Mouse (Mus musculus) hindbrain, embryonic 14.5 days (tissue): ENCODE results near the gene Ptk6. TPM values are rescaled to one million over a fixed set of nuclear protein-coding genes. Genes with fewer than 3 reads are reported as not detected.

Source experiments
- ATAC-seq: fragments of 200-750 bp; cut with Nextera tagmentation; 2 replicates; pipeline ENCODE4 v1.8.0; 2017; ENCODE audit warnings: moderate number of reproducible peaks, mild to moderate bottlenecking, moderate TSS enrichment, moderate library complexity; ENCODE audit not compliant: low FRiP score
- DNase-seq: peaks from one replicate; pipeline ENCODE4 v3.0.0-alpha.2; 2015; ENCODE audit warnings: low spot score
- H3K27ac ChIP-seq: fragments of 300-500 bp; sonication (generic); 2 replicates; pipeline ENCODE4 v1.5.1; 2014; ENCODE audit warnings: mild to moderate bottlenecking, moderate library complexity
- H3K27me3 ChIP-seq: fragments of 300-500 bp; sonication (generic); 2 replicates; pipeline ENCODE4 v1.6.1; 2014; ENCODE audit warnings: mild to moderate bottlenecking, low read length, mixed read lengths; ENCODE audit not compliant: control insufficient read depth, insufficient read depth
- H3K36me3 ChIP-seq: fragments of 300-500 bp; sonication (generic); replicated peaks from 2 replicates; pipeline ENCODE4 v1.6.1; 2014; ENCODE audit not compliant: control insufficient read depth, insufficient read depth
- H3K4me1 ChIP-seq: fragments of 300-500 bp; sonication (generic); replicated peaks from 2 replicates; pipeline ENCODE4 v1.6.1; 2014; ENCODE audit warnings: antibody characterized with exemption, low read length, mixed read lengths; ENCODE audit not compliant: control insufficient read depth, insufficient read depth
- H3K4me2 ChIP-seq: fragments of 300-500 bp; sonication (generic); replicated peaks from 2 replicates; pipeline ENCODE4 v1.6.1; 2014; ENCODE audit warnings: mild to moderate bottlenecking, moderate library complexity
- H3K4me3 ChIP-seq: fragments of 300-500 bp; sonication (generic); replicated peaks from 2 replicates; pipeline ENCODE4 v1.5.1; 2014; ENCODE audit warnings: mild to moderate bottlenecking, low read length
- H3K9ac ChIP-seq: fragments of 300-500 bp; sonication (generic); 2 replicates; pipeline ENCODE4 v1.6.1; 2014
- H3K9me3 ChIP-seq: fragments of 300-500 bp; sonication (generic); 2 replicates; pipeline ENCODE4 v1.6.1; 2016; ENCODE audit warnings: low read length; ENCODE audit not compliant: control insufficient read depth
- WGBS: fragments of 180-500 bp; shearing (Covaris S2); extraction: QIAGEN DNeasy Blood & Tissue Kit; methylation state at CpG from one replicate; pipeline ENCODE4 v1.1.7; 2014; 5-methylcytosine and 5-hydroxymethylcytosine counted together
- polyA plus RNA-seq: library from polyadenylated mRNA; unstranded; fragments of >200 nt; fragmentation: Nextera tagmentation; extraction: Ambion mirVana; gene quantifications from 2 replicates; pipeline ENCODE4 v1.2.1, GENCODE M21; 2014

Ptk6 gene
- polyA plus RNA-seq, 1 experiment from 2014 or later, result not detected

GRCm38 (mm10) chr2:181224994-181225393 lies 22.4 kb upstream of the Ptk6 start:
- Histone ChIP-seq H3K27me3 (no peaks in the 10 kb centered on the region), H3K4me2 (no peak overlapping the region), H3K9me3 (no peaks in the 10 kb centered on the region), H3K9ac (no peak overlapping the region), H3K36me3 (no peaks in the 10 kb centered on the region), H3K27ac (no peak overlapping the region), H3K4me3 (no peak overlapping the region), H3K4me1 (peaks cover 7% of the 10 kb centered on the region; the same call in 1 of the 2 replicates)
- WGBS, result 97% methylated on average over 2 of the region's 2 CpGs
- DNase-seq (no peak), ATAC-seq (no peak)

GRCm38 (mm10) chr2:181220361-181220760 lies 17.8 kb upstream of the Ptk6 start:
- peaks cover 14% of the 10 kb centered on the region; the same call in 1 of the 2 replicates for H3K4me1 ChIP-seq
- H3K4me3 ChIP-seq, result no peak overlapping the region
- H3K4me2 ChIP-seq, result peak overlapping the region; percentile 56
- no peaks in the 10 kb centered on the region for H3K9me3 ChIP-seq
- H3K36me3 ChIP-seq, result no peaks in the 10 kb centered on the region
- ATAC-seq (no peak), DNase-seq (no peak)
- no peak overlapping the region for H3K27ac ChIP-seq
- H3K27me3 ChIP-seq, result no peaks in the 10 kb centered on the region
- WGBS, result 48% methylated on average over 2 of the region's 2 CpGs
- no peak overlapping the region for H3K9ac ChIP-seq

GRCm38 (mm10) chr2:181219538-181220216 lies 17.1 kb upstream of the Ptk6 start, which contains the start of gene Fndc11:
TSS of gene Fndc11 (plus strand) at chr2:181220013.
- no peaks in the 10 kb centered on the region for H3K36me3 ChIP-seq
- peak within 1 kb of the TSS; percentile 37 for H3K9ac ChIP-seq
- H3K27me3 ChIP-seq, result no peaks in the 10 kb centered on the region
- peaks cover 14% of the 10 kb centered on the region; the same call in 1 of the 2 replicates for H3K4me1 ChIP-seq
- DNase-seq (peak; percentile 57), ATAC-seq (peak; percentile 83; the same call in 1 of the 2 replicates)
- H3K4me2 ChIP-seq, result peak within 1 kb of the TSS; percentile 56
- 4% methylated on average over 25 of the region's 25 CpGs for WGBS
- peak within 1 kb of the TSS; percentile 22 for H3K4me3 ChIP-seq
- no peaks in the 10 kb centered on the region for H3K9me3 ChIP-seq
- peak within 1 kb of the TSS; percentile 26; the same call in 1 of the 2 replicates for H3K27ac ChIP-seq

GRCm38 (mm10) chr2:181218881-181219485 lies 16.4 kb upstream of the Ptk6 start:
- Histone ChIP-seq H3K4me3 (no peak overlapping the region), H3K36me3 (no peaks in the 10 kb centered on the region), H3K27ac (peak overlapping the region; percentile 26; the same call in 1 of the 2 replicates), H3K4me1 (peaks cover 14% of the 10 kb centered on the region; the same call in 1 of the 2 replicates), H3K9me3 (no peaks in the 10 kb centered on the region), H3K27me3 (peaks cover 6% of the 10 kb centered on the region), H3K4me2 (no peak overlapping the region), H3K9ac (no peak overlapping the region)
- WGBS, result 77% methylated on average over 5 of the region's 5 CpGs
- DNase-seq (no peak), ATAC-seq (no peak)

- H3K9me3 ChIP-seq, result no peaks in the 10 kb centered on the region
- no peak overlapping the region for H3K4me3 ChIP-seq
- H3K27me3 ChIP-seq, result peaks cover 36% of the 10 kb centered on the region
- 92% methylated on average over 6 of the region's 6 CpGs for WGBS
- H3K9ac ChIP-seq, result no peak overlapping the region
- no peaks in the 10 kb centered on the region for H3K36me3 ChIP-seq
- no peak overlapping the region for H3K4me2 ChIP-seq
- peaks cover 25% of the 10 kb centered on the region for H3K4me1 ChIP-seq
- H3K27ac ChIP-seq, result no peak overlapping the region
- DNase-seq, result no peak
- ATAC-seq, result no peak
These were observed 13.4 kb upstream of the Ptk6 start for GRCm38 (mm10) chr2:181216037-181216436.

GRCm38 (mm10) chr2:181213021-181213445 lies 10.4 kb upstream of the Ptk6 start, which contains the start of gene Srms:
TSS of gene Srms (minus strand) at chr2:181213185.
- H3K9me3 ChIP-seq, result no peaks in the 10 kb centered on the region
- H3K36me3 ChIP-seq, result no peaks in the 10 kb centered on the region
- no peak for ATAC-seq
- H3K27me3 ChIP-seq, result peaks cover 37% of the 10 kb centered on the region
- peak within 1 kb of the TSS; percentile 48 for H3K4me2 ChIP-seq
- DNase-seq, result no peak
- H3K27ac ChIP-seq, result no peak within 1 kb of the TSS
- WGBS, result under 1% methylated on average over 17 of the region's 17 CpGs
- H3K4me1 ChIP-seq, result peaks cover 11% of the 10 kb centered on the region
- H3K9ac ChIP-seq, result peak within 1 kb of the TSS; percentile 24; the same call in 1 of the 2 replicates
- peak within 1 kb of the TSS; percentile 17 for H3K4me3 ChIP-seq

GRCm38 (mm10) chr2:181212389-181213020 lies 9.9 kb upstream of the Ptk6 start:
- ATAC-seq (no peak), DNase-seq (no peak)
- peaks cover 11% of the 10 kb centered on the region for H3K4me1 ChIP-seq
- peak overlapping the region; percentile 24; the same call in 1 of the 2 replicates for H3K9ac ChIP-seq
- H3K4me3 ChIP-seq, result peak overlapping the region; percentile 17
- H3K36me3 ChIP-seq, result no peaks in the 10 kb centered on the region
- WGBS, result 3% methylated on average over 34 of the region's 34 CpGs
- no peak overlapping the region for H3K27ac ChIP-seq
- H3K9me3 ChIP-seq, result no peaks in the 10 kb centered on the region
- peaks cover 37% of the 10 kb centered on the region for H3K27me3 ChIP-seq
- peak overlapping the region; percentile 48 for H3K4me2 ChIP-seq

GRCm38 (mm10) chr2:181206118-181206517 lies 3.5 kb upstream of the Ptk6 start:
- ATAC-seq, result no peak
- Histone ChIP-seq H3K4me3 (no peak overlapping the region), H3K36me3 (no peaks in the 10 kb centered on the region), H3K27me3 (peaks cover 2% of the 10 kb centered on the region), H3K9ac (no peak overlapping the region), H3K27ac (no peak overlapping the region), H3K4me2 (no peak overlapping the region), H3K9me3 (no peaks in the 10 kb centered on the region), H3K4me1 (no peaks in the 10 kb centered on the region)
- 81% methylated on average over 9 of the region's 9 CpGs for WGBS
- no peak for DNase-seq

GRCm38 (mm10) chr2:181205678-181206077 lies 3.1 kb upstream of the Ptk6 start:
- DNase-seq (no peak), ATAC-seq (no peak)
- H3K27ac ChIP-seq, result no peak overlapping the region
- H3K4me1 ChIP-seq, result no peaks in the 10 kb centered on the region
- no peaks in the 10 kb centered on the region for H3K27me3 ChIP-seq
- WGBS, result 93% methylated on average over 5 of the region's 5 CpGs
- no peak overlapping the region for H3K4me2 ChIP-seq
- H3K36me3 ChIP-seq, result no peaks in the 10 kb centered on the region
- no peaks in the 10 kb centered on the region for H3K9me3 ChIP-seq
- H3K4me3 ChIP-seq, result no peak overlapping the region
- no peak overlapping the region for H3K9ac ChIP-seq
